Mouse (Mus musculus): ENCODE measurements around the gene Filip1. TPM values are rescaled to one million over a fixed set of nuclear protein-coding genes. Genes with fewer than 3 reads are reported as not detected.

The Filip1 gene
- polyA plus RNA-seq (2012; rRNA removed) = 0.61 and 0.82 TPM in 2 replicates

DNA sequence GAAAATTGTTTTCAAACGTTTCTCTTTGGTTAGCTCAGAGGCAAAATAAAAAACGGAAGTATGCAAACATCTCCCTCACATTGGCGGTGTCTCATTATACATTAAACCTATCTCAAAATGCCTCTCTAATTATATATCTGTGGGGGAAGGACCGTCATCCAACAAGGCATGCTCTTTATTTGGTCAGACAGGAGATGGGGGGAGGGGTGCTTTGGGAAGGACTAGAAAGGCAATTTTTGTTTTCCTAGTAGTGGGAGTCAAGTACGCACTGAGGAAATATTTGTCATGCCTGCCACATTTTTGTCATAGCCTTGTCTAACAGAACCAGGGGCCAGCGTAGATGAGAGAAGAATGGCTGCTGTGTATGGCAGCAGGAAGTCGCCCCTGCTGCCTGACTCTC, at the start of gene Filip1:
TSS of gene Filip1 (minus strand) at position 101 of the 400 bp plus-strand sequence.

DNA sequence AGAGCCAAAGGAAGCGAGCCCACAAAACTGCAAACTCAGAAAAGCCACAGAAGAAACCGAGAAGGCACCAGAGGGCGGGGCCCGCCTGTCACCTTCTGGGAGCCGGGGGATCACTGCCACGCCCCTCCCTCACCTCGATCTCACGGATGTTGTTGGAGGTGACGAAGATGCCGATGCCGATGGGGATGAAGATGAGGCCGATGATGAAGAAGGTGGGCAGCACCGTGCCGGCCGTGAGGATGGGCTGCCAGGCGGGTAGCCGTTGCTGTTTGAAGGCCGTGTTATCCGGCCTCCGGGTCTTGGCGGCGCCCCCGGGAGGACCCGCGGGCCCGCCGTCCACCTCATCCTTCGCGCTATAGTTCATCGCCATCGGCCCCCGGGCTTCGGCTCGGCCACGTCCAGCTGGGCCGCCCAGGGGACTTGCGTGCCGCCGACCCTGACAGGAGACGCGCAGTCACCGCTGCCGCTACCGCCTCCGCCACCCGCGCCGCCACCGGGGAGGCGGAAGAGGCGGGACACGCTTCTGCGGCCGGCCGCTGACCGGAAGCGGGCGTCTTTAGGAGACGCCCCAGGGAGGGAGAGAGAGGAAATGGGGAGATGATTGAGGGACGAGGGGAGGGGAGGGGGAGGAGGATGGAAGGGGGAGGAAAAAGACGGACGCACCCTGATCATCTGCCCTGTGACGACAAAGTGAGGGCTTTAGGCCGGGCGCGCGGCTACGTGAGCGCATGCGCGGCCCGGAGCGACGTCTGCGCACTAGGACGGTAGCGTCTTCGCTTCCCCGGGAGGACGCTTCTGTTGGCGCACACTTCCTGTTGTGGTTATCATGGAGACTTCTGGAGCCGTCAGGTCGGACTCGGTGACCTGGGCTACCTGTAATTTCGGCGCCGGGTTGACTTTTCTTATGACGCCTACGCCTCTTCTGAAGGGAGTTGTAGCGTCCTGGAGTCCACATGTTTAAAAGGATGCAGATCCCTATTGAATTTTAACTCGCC, 219.5 kb downstream of the Filip1 start, which contains the start of gene Tmem30a:
TSS of gene Tmem30a (minus strand) at position 667 of the 995 bp plus-strand sequence.

Other genes starting within 250 kb of the Filip1 start
- gene Tmem30a, start 219.3 kb downstream of the Filip1 start, polyA plus RNA-seq (2012; rRNA removed) = 16.4 and 25.5 TPM in 2 replicates
- 8.1 and 13.1 TPM in 2 replicates for gene Senp6, start 54.1 kb upstream of the Filip1 start, polyA plus RNA-seq (2012; rRNA removed)
- gene Myo6, start 152.2 kb upstream of the Filip1 start, polyA plus RNA-seq (2012; rRNA removed) = 8.1 and 11.2 TPM in 2 replicates

All from stomach, adult 2 months (tissue).